Mouse (Mus musculus): ENCODE measurements at regions not wholly inside any gene's neighbourhood (a gene's known extent, or its start where the extent isn't known, plus 50 kb on each side); places are given as distances from the start of the nearest gene placed in this dataset.

DNA sequence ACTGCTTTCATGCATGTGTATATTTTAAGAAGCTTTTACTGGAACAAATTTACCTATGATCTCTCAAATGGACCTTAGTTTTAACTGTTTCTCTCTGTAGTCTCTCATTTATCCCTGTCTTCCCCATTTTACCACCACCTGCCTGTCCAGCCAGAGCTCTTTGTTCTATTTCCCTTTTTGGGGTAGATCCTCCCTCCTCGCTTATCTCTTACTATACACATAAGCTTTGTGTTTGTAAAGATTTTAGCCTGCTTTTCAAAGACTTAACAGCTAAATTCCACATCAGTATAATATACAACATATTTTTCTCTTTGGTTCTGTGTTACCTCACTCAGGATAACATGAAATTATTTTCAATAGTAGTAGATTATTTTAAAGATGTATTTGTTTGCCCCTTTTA lies 961.9 kb downstream of the Slitrk1 start:
- DNase-seq, result no peak

DNA sequence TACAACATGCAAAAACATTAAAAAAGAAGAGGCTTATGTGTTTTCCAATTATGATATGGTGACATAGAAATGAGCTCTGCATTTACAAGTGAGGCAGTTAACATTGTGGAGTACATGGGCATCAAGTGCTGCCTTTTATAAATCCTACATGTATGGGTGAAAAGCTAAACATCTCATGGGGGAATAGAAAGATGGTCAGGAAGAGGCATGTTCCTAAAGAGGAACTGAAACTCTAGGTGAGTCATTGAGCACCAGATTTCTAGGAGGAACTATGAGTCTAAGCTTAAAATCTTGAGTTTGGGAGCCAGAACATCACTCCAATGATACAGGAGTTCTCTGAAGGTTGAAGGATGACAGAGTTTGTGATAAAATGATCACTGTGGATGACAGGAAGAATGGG lies 1010.2 kb downstream of the Slitrk1 start:
- no peak for DNase-seq

DNA sequence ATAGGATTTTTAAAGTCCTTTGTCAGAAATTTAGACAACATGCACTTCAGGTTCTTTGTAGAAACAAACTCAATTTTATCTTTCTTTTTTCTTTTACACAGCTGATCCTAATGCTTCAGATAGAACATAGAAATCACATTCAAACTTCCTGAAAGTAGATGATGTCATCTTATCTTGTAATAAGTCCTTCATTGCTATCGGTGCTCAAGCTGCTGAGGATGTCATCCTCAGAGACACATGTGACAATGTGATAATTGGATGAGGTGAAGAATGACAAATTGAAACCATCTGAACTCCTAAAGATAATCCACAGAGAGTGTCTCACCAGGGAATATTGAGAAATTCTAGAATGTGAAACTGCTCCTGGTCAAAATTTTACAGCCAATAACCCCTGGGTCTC lies 1012.1 kb downstream of the Slitrk1 start:
- DNase-seq, result no peak

DNA sequence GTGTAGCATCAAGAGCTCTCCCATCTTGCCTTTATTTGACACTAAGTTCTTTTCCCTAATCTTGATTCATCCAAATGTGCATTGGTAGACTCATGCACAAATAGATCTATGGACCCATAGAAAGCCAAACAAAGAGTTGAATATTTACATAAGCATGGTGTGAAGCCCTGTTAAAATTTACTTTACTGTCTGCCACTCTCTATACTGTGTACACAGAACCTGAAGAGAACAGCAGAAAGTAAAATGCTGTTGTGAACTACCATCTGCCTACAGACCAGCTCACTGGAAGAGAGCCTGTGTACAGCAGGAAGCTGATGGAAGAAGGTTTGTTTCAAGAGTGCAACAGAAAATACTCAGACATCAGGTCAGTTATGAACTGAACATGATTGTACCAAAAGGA lies 1053.1 kb downstream of the Slitrk1 start:
- DNase-seq, result no peak

DNA sequence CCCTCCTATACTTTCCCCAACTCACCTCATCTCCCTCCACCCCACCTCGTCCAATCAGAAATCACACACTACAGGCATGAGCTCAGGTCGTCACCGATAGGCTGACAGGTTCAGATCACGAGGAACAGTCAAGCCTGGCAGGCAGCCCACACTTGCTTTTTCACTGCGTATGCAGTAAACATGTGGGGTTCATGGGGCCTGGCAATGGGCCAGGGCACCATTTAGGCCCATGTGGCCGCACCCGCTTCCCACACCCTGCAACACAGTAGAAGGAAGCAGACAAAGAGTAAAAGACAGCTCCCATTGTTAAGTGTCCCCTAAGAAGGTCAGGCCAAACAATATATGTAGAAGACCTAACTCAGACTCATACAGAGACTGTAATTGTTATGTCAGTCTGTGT lies 1064.3 kb downstream of the Slitrk1 start:
- peak in 1 of 2 experiments; percentile 22 for DNase-seq

DNA sequence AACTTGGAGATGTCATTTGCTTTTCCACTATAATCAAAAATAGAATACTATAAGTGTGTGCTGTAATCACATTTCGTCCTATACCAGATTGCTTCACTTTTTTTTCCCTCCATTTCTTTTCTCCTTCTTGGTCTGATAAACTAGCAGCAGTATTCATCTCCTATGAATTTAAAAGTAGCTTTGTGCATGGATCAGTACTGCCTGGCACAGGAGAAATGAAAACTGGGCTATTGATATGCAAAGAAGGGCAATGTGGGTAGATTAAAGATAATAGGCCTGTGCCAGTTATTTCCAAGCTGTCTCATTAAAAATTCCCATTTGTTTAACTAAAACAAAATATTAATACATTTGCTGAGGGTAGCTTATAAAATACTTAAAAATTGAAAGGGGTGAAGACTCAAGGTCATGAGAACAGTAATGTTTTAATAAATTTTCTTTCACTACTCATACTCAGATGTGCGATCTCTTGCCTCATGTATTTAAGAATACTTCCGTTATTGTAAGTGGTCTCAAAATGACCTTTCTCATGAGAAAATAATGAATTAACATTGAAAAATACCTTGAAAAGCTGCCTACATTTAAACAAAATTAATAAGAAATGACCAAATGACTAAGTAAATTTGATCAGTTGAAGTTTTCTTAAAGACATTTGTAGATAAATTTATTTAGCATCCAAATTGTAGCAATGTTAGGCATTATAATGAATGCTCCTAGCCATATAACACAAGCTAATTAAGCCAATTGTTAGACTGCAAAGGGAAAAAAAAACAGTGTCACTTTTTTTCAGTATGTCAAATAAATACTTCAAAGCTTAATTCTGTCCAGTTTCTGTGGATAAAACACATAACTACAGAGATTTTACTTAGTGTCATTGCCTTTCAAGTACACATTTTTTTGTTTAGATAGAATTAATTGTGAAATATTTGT lies 1068.4 kb downstream of the Slitrk1 start:
- DNase-seq, result no peak

DNA sequence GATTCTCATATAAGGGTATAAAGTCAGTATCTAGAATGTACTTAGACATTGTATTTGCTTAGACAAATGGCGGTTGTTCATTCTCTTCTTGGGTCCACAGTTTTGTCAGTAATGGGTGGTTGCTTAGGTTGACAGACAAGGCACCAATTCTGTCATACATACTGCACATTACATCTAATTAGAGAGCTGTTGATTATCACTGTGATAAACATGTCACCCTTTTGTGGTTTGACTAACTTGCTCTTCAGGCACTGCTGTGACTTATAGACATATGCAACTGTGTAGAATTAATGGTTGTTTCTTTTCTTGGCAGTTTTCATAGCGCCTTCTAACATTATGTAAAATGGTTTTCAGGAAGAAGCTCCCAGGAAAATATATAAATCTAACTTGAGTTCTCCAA lies 1069.4 kb downstream of the Slitrk1 start:
- DNase-seq, result no peak

DNA sequence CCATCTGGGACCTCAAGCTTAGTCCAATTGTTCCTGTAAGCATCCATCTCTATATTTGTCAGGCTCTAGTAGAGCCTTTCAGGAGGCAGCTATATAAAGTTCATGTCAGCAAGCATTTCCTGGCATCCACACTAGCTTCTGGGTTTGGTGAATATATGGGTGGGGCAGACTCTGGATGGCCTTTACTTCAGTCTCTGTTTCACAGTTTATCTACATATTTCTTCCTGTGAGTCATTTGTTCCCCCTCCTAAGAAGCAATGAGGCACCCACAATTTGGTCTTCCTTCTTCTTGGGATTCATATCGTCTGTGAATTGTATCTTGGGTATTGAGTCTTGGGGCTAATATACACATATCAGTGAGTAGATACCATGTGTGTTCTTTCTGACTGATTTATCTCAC lies 1081.0 kb downstream of the Slitrk1 start:
- no peak for DNase-seq

DNA sequence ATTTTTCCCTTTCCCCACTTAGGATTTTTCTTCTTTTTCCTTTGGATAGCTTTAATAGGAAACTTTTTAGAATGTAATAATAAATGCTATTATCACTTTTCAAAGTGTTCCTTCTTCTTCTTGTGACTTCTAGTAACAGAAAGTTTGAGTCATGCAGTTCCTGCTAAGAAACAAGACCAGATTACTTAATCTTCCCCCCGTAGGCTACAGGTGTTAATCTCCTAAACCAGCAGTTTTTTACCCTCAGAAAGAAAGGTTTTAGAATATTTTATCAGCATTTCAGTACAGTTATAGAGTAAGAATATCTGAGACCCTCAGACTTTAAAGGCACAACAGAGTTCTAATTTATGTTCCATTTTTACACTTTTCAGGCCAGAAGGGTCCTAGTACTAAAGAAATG lies 1128.7 kb downstream of the Slitrk1 start:
- DNase-seq, result no peak

Measured in cerebellum, postnatal 14 days (tissue).